Mouse (Mus musculus) lung, postnatal 4 days (tissue): ENCODE data around the gene Tmem54.

Experiments used
- DNase-seq, 2 experiments: peaks; one replicate each; pipeline ENCODE4 v3.0.0; 2021

Gene Tmem54

GRCm38 (mm10) chr4:129130755-129131303 lies 25.5 kb downstream of the Tmem54 start:
- DNase-seq, result peak in 1 of 2 experiments; percentile 29

- peak; percentile 70 to 80 for DNase-seq
Observed at GRCm38 (mm10) chr4:129134799-129135585, 29.6 kb downstream of the Tmem54 start.

GRCm38 (mm10) chr4:129135637-129136036 lies 30.3 kb downstream of the Tmem54 start:
- no peak for DNase-seq

GRCm38 (mm10) chr4:129136189-129136578 lies 30.8 kb downstream of the Tmem54 start:
- DNase-seq, result no peak

GRCm38 (mm10) chr4:129136579-129137391 lies 31.4 kb downstream of the Tmem54 start, which contains the start of gene Fndc5:
Gene Fndc5 (plus strand): TSS chr4:129136999.
- no peak for DNase-seq

GRCm38 (mm10) chr4:129137392-129138321 lies 32.3 kb downstream of the Tmem54 start:
- no peak for DNase-seq

GRCm38 (mm10) chr4:129139642-129140041 lies 34.3 kb downstream of the Tmem54 start:
- no peak for DNase-seq

GRCm38 (mm10) chr4:129140808-129141207 lies 35.5 kb downstream of the Tmem54 start:
- no peak for DNase-seq

GRCm38 (mm10) chr4:129141560-129142438 lies 36.5 kb downstream of the Tmem54 start:
- no peak for DNase-seq

GRCm38 (mm10) chr4:129142439-129143045 lies 37.2 kb downstream of the Tmem54 start:
- no peak for DNase-seq

- DNase-seq, result no peak
Observed at GRCm38 (mm10) chr4:129143509-129143908, 38.2 kb downstream of the Tmem54 start.

- no peak for DNase-seq
Observed at GRCm38 (mm10) chr4:129144401-129145367, 39.3 kb downstream of the Tmem54 start.

- DNase-seq, result no peak
Observed at GRCm38 (mm10) chr4:129145411-129145810, 40.1 kb downstream of the Tmem54 start.

GRCm38 (mm10) chr4:129145943-129146342 lies 40.6 kb downstream of the Tmem54 start:
- DNase-seq, result no peak

- DNase-seq, result no peak
Observed at GRCm38 (mm10) chr4:129146392-129146791, 41.0 kb downstream of the Tmem54 start.

GRCm38 (mm10) chr4:129147552-129148103 lies 42.3 kb downstream of the Tmem54 start:
- DNase-seq, result peak; percentile 31 to 76

GRCm38 (mm10) chr4:129149321-129149720 lies 44.0 kb downstream of the Tmem54 start:
- DNase-seq, result no peak

- no peak for DNase-seq
Observed at GRCm38 (mm10) chr4:129151276-129151811, 46.0 kb downstream of the Tmem54 start.

- no peak for DNase-seq
Observed at GRCm38 (mm10) chr4:129157541-129157940, 52.2 kb downstream of the Tmem54 start.
